Mouse (Mus musculus): ENCODE data around the gene Fmnl2.

Gene Fmnl2

DNA sequence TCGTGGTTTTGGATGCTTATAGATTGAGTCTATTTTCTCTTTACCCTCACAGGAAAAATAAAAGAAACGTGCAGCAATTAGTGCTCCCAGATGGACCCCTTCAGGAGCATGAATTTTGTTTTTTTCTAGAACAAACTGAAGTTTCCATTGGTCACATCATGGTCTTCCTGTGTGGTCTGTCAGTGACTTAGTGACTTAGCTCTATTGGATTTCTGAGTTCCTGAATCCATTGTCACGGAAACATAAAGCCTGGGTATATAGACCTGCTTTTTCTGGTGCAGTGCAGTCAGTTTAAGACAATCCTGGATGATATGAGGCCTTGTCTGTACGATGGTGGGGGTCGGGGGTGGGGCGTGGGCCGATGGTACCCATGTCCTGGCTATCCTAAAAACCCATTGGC is 7.0 kb downstream of the Fmnl2 start:
- no peak for DNase-seq (ENCODE audit: low spot score)

DNA sequence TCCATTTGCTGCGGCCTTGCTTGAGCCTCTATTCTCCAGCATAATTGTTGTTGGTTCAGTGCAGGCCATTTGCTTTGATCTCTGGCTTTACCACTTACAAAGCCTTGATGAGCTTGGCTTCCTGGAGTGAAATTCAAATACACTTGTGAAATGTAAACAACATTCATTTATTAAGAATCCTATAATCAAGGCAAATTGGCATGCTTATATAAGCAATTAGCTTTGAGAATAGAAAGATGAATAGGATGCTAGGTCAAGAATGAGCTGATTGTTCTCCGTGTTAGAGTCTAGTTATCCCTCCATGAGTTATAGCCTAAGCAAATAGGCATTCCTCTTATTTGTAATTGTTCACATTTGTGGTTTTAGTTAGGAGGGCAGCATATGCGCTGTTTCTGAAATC is 8.5 kb downstream of the Fmnl2 start:
- DNase-seq (ENCODE audit: low spot score) = no peak

DNA sequence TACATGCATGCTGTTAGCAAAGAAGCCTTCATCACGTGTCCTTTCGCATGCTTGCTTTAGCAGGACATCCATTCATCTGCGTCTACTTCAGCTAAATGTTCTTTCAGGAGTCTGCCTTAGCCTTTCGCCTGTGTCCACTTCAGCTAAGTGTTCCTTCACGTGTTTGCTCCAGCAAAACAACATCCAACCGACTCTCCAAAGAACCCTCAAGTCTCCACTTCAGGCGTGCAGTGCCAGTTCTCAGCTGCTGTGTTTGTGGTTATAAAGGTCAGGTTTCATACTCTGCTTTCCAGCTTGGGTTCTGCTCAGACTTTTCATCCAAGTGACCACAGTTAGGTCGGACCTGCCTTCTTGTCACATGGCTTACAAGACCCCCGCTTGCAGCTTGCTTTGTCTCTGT is 10.1 kb downstream of the Fmnl2 start:
- no peak for DNase-seq (ENCODE audit: low spot score)

DNA sequence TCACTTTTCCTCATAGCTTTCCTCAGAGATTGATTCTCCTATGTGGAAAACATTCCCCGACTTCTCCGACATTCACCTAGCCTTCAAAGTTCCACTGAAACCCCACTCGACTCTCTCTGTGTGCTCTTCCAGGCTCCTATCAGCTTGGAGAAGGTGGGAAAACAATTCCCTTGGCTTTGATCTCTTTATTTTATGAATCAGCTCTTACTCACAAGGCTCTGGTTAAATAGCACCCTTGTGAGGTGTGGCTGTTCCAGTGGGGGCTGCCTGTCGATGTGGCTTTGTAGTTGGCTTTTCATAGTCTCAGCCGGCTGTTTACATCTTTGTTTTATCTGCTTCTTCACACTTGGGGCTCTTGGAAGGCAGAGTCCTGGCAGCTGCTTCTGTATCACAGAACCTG is 10.5 kb downstream of the Fmnl2 start:
- no peak for DNase-seq (ENCODE audit: low spot score)

DNA sequence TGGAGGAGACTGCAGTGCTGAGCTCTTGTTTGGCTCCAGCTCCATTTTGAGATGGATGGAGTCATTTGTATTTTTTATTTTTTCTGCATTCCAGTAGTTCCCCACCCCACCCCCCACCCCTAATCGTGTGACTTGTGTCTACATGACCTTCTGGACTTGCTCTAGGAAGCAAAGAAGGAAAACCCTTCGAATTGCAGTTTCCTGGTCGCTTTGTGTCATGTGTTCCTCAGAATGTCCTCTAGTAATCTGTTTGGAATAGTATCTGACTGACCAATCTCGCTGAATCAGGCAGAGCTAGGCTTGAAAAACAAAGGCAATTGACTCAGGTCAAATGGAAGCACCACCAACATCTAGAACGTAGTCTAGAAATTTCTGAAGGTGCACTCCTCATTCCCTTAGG is 15.0 kb downstream of the Fmnl2 start:
- DNase-seq (ENCODE audit: low spot score) = no peak

DNA sequence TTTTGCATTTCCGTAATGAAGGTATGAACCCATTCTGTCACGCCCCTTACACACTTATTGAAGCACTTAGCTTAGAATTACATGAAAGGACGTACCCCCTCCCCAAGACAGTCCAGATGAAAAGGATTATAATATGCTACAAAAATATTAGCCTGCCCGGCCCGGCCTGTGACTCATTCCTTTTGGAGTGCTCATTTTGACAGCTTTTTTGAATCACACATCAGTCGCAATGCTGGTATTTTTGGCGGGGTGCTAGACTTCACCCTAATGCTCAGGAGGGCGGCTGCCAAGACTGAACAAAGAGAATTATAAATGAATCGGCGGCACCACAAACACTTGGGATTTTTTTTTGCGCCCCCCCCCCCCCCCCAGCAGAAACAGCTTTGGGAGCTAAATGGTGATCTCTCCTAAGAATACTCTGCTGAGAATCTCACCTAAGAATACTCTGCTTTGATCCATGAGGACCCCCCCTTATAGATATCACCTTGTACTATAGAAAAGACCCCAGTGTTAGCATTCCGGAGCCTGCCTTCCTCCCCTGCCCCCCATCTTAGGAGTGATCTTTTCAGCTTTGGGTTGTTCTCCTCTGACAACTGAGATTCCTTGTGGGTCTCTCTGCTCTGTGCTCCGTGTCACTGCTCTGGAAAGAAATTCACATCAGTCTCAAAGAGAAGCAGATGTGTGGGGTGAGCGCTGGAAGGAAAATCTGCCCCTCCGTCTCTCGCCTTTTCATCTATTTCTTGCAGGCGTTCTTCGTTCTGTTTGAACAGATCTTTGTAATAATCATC is 15.8 kb downstream of the Fmnl2 start:
- no peak for DNase-seq (ENCODE audit: low spot score)

DNA sequence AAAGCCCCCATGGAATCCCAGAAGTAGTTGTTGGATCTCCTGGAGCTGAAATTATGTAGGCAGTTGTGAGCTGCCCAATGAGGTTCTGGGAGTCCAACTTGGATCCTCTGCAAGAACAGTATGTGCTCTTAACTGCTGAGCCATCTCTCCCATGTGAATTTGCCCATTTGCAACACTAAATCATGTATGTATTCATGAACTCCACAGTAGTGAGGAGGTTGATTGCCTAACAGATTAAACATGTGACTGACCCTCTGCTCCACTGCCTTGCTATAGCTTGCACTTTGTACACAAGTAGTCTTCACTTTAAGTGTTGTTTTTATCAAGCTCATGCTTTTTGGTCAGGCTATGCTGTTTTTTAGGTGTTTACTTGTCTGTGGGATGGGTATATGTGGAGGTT is 17.1 kb downstream of the Fmnl2 start:
- DNase-seq (ENCODE audit: low spot score) = no peak

DNA sequence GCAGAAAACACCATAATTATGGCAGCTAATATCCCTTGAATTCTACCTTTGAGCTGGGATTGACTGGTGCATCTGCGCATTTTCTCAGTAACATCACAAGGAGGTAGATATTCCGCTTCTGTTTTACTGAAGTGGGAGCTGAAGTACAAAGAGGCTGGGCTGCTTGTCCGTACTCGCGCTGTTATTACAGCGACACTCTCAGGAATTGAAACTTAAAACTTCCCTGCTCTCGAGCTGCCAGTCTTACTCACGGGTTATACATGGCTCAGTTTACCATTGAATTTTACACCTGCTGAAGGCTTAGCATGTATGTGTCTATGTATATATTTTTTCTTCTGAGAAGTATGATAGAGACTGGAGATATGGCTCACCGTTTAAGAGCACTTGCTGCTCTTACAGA is 18.1 kb downstream of the Fmnl2 start:
- no peak for DNase-seq (ENCODE audit: low spot score)

DNA sequence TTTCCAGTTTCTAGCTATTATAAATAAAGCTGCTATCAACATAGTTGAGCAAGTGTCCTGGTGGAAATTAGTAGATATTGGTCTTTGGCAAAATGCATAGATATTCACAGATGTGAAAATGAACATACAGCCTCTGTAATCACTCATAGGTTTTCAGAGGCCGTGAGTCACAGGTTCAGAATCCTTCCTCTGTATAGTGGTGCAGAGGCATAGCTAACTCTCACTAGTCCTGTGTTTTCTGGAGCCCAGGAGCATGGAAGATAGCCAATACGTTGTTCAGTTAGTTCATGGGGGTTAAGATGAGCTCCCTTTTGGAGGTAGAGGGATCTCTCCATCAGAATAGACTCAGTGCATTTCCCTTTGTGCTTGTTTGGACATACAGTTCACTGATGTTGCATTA is 25.7 kb downstream of the Fmnl2 start:
- DNase-seq (ENCODE audit: low spot score) = no peak

DNA sequence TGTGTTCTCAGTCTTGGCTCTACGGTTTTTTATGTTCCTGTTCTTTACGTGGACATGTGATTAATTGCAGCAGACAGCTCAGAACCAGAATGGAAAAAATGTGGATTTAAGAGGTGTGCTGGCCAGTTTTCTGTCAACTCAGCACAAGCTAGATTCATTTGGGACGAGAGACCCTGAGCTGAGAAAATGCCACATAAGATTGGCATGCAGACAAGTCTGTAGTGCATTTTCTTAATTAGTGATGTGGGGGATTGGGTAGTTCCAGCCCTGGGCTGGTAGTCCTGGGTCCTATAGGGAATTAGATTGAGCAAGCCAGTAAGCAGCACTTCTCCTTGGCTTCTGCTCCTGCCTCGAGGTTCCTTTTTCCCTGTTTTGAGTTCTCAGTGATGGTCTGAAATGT is 26.4 kb downstream of the Fmnl2 start:
- DNase-seq (ENCODE audit: low spot score) = no peak

DNA sequence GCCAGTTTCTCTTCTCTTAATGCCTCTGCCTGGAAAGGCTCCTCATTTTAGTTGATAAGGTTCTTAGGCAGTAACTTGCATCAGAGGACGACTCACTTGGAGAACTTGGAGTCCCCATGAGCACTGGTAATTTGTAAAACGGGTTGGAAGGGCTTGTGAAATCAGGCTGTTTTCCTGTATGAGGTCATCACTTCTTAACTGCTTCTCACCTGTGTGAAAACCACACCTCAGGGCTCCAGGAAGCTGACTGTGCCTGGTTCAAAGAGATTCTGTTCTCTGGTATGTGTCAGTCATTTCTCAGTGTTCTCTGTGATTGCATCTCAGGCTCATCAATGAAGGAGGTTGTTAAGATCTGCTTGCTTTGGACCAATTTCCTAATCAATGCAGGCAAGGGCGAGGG is 27.4 kb downstream of the Fmnl2 start:
- no peak for DNase-seq (ENCODE audit: low spot score)

DNA sequence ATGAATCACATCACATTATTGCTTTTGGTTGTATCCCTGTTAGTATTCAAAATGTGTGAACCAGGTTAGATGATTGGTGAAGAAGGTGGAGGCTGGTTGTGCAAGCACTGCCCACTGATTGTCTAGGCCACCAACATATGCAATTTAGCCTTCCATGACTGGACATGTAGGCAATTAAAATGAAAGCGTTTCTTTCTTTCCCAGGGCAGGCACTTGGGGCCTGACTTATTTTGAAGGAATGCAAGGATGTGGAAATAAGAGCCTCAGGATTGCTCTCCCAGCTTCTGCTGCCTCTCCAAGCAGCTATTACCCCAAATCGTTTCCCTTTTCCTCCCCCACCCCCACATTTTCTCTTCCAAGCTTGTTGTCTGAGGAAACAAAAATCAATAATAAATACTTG is 29.6 kb downstream of the Fmnl2 start:
- no peak for DNase-seq (ENCODE audit: low spot score)

DNA sequence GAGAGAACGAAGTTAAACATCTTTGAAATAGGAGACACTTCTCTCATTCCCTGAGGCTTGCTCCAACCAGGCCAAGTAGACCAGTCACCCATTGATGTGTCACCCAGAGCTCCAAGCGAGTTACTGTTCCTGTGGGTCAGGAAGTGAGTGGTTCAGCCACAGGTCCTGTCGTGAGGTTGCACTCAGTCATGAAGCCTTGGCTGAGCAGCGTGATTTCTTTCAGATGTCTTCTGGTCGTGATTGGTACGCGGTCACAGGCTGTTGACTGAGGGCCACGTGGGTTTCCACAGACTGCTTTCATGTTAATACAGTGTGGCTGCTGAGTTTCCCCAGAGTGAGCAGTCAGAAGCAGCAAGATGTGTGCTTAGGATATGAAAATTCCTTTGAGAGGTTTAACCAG is 33.5 kb downstream of the Fmnl2 start:
- DNase-seq (ENCODE audit: low spot score) = no peak

DNA sequence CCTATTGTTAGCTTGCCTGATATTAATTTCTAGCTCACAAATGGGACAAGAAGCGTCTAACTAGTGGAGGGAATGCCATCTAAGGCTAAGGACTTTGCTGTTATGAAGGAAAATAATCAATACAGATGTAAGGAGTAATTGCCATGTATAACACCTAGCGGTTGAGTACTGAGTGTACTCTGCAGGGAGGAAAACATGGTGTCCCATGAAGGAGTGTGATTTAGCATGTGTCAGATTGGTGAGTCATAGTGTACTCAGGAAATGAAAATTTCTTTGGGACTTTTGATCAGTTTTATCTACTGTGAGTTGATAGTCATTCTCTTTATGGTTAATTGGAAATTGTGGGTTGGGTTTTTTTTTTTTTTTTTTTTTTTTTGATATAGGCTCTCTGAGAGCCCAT is 34.1 kb downstream of the Fmnl2 start:
- DNase-seq (ENCODE audit: low spot score) = no peak

DNA sequence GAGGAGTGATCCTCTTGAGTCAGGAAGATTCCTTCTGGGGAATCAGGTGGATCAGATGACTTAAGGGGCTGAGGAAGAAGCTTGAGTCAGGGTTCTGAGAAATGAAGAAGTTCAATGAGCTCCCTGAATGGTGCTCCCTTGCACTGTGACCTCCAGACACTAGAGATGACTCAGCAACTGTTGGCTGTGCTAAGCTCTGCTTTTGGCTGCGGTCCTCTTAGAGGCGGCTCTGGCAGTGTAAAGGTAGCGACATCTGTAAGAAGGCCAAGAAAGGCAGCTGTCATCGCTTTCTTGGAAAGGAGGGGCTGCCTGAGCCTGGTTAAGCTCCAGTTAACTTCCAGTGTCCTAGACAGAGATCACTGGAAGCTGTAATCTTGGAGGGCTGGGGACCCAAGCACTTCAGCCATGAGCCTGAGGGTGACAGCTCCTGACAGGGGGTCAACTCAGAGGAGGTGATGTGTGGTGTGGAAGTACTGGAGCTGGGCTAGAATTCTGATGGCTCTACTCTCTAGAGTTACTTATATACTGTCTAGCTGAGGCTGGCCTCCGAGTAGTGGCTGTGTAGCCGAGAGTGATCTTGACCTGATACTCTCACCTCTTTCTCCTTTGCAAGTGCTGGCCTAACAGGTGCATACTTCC is 37.4 kb downstream of the Fmnl2 start:
- DNase-seq (ENCODE audit: low spot score) = peak; percentile 22

DNA sequence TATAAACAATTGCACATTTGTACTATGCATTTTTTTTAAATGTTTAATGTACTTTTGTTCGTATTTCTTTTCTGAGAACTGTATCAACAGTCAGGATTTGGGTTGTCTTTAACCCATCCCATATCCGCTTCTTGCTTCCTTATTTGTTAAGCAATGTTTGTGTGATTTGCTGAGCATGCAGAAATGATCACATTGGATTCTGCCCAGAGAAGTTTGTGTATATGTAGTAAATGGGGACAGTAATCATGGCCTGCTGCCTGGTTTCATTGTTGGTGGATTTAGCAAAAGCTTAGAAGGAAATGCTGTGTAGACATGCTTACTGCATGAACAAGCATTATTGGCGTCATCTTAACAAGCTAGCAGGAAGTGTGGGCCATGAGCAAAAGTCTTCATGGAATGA is 39.3 kb downstream of the Fmnl2 start:
- no peak for DNase-seq (ENCODE audit: low spot score)

DNA sequence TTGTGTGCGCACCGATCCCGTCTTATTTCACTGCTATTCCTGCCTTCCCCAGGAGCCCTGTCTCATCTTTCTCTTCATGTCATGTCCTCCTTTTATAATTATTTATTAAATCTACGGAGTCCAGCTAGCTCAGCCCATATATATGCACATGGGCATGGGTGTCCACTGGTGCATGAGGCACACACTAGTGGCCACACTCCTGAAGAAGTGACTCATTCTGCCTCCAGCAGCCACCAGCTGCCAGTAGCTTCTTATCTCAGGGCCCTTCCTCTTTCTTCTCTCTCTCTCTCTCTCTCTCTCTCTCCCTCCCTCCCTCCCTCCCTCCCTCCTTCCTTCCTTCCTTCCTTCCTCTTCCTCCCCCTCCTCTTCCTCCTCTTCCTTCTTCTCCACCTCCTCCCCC is 43.1 kb downstream of the Fmnl2 start:
- DNase-seq (ENCODE audit: low spot score) = no peak

DNA sequence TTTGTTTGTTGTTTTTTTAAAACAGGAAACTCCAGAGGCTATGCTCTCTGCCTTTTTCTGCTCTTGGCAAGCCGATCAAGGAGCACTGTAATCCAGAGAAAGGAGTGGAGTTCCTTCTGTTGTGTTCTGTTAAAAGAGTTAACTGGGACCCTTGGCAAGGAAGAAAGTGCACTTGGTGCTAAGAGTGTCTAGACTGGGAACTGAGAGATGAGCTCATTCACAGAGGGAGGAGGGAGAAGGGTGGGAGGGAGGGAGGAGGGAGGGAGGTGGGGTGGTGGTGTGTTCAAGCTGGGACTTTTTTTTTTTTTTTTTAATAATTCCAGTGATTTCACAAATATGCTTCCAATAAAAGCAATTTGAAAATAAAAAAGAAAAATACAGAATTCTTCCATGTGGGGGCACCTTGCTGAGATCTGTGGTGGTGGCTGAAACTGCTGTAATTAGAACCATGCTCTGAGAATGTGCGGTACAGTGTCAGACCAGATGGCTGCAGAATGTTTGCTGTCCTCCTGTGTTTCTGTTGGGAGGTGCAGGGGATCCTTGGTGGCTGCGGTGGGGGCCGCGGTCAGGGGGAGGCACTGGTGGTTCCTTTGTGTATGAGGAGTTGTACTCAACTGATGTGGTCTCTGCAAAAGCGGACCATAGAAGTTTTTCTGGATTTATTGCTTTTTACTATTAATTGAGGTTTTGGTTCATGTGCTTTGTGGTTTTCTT is 43.8 kb downstream of the Fmnl2 start:
- no peak for DNase-seq (ENCODE audit: low spot score)

DNA sequence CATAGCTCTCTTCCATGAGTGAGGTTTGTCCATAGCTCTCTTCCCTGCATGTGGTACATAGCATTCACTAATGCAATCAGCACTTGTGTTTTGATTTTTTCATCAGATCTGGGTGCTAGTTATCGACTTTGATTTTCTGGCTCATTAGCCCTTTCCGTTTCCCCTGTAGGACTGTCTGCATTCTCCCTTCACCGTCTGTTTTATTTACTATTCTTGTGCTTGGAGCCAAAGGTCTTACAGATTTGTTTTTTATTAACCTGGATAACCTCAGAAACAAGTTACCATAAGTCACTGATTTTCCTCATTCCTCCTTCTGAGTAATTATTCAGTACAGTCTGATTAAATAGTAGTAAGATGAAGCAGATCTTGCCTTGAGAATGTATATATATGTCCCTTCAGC is 44.8 kb downstream of the Fmnl2 start:
- DNase-seq (ENCODE audit: low spot score) = no peak

DNA sequence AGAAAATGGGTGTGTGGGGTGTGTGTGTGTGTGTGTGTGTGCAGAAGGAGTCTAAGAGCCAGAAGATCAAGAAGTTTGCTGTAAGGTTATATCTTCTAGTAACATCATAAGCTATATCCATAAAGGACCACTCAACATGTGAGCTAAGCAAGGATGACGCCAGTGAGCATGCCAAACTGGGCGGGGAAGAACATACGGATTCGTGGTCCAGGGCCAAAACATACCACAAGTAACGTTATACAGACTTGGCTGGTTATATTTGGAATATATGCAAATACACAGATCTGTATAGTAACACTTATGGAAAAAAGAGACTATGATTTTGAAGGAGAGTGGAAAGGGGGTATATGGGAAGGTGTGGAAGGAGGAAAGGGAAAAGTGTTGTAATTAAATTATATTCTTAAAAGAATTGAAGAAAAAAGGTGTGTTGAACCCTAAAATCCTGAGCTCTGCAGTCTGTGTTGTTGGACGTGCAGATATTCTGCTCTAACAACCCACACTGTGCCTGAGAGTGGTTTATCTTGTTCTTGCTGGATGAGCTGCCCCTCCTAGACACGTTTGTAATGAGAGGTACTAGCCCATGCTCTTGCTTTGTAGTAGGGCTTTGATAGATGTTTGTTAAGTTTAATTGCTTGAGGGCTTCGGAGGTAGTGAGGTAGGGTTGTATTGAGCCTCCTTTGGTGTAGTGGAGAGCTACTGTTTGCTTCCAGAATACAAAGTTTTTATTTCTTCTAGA is 45.7 kb downstream of the Fmnl2 start:
- no peak for DNase-seq (ENCODE audit: low spot score)

DNA sequence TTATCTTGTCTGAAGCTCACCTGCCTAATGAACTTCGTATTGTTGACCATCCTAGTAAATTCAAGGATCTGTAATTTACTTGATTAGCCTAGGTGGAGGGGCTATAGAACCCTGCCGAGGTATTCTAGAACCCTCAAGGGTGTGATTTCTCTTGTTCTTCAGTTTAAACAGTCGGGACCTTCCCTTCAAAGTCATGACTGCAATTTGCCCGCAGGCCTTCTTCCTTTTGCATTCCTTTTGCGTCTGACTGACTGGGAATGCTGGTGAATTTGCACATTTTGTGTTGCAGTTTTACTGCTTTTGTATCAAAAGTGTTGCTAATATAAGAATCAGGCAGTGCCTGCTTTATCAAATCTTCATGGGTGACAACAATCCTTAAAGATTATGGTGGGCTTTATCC is 46.9 kb downstream of the Fmnl2 start:
- DNase-seq (ENCODE audit: low spot score) = no peak

DNA sequence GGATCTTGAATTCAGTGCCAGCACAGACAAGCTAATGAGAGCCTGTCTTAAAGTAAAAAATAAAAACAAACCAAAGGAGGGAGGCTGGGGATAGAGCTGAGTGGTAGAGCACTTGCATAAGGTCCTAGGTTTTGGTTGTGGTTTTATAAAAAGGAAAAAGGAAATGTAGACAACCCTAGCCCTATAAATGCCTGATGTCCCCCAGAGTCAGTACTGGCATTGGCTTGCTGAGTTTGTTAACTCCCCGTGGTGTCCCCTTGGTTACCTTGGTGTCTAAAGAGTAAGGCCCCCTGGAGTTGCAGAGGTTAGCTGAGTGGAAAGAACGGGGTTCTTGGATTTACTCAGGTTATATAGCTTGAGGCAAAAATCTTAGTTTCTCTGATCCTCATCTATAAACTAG is 55.7 kb downstream of the Fmnl2 start:
- DNase-seq (ENCODE audit: low spot score) = no peak

DNA sequence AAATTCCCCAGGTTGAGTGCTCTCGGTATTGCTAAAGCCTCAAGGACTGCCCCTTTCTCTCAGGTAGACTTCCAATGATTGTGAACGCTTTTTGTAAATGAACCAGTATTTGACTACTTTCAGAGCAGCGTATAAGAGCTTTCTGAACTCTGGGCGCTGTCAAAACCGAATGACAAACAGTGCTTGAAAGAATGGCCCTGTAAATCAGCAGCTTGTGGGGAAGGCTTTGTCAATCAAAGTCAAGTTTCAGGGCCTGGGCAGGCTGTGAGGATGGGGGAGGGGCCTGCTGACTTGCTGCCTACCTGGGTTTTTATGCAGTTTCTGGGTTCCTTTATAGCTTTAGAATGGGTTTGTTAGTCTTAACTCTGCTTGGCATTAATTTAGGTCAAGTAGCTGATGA is 56.1 kb downstream of the Fmnl2 start:
- no peak for DNase-seq (ENCODE audit: low spot score)
